In the genomic region with DNA sequence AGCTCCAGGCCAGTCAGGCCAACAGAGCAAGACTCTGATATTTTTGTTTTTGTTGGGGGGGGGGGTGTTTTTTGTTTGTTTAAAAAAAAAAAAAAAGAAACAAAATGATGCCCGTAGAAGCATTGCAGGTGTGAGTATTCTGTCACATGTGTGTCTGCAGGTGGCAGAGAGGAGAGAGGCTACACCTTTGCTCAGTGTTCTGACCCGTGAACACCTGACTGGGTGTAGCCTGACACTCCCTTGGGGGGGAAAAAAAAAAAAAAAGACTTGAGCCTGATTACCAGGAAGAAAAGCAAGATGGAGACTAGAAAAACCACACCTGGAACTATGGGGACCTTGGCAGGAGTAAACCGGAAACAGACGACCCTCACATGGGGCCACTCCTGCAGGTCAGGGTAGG, we compare ENCODE assay signal across 18 mouse cellular contexts.
"Had no signal": no experiment of that assay in that cellular context is flagged by ENCODE, and none has a peak within 500 bp of the region (broad histone marks: within the 10 kb centered on the region; RNA-seq: fewer than 3 reads in every experiment).

No protein-coding gene starts in this region.

- H3K4me2 ChIP-seq: lung, embryonic 14.5 days; midbrain, embryonic 13.5 days; midbrain, embryonic 15.5 days; neural tube, embryonic 13.5 days; neural tube, embryonic 15.5 days had no signal

- H3K27me3 ChIP-seq: midbrain, embryonic 15.5 days; neural tube, embryonic 13.5 days; neural tube, embryonic 15.5 days had no signal

- H3K9me3 ChIP-seq: midbrain, embryonic 10.5 days; midbrain, embryonic 13.5 days; midbrain, embryonic 15.5 days; neural tube, embryonic 13.5 days; neural tube, embryonic 15.5 days had no signal

- H3K36me3 ChIP-seq: midbrain, embryonic 10.5 days; midbrain, embryonic 13.5 days; midbrain, embryonic 15.5 days; neural tube, embryonic 13.5 days; neural tube, embryonic 15.5 days had no signal

- H3K9ac ChIP-seq: lung, embryonic 14.5 days; midbrain, embryonic 13.5 days; midbrain, embryonic 15.5 days; neural tube, embryonic 13.5 days; neural tube, embryonic 15.5 days had no signal

- H3K27ac ChIP-seq: midbrain, embryonic 13.5 days; midbrain, embryonic 15.5 days; neural tube, embryonic 13.5 days; neural tube, embryonic 15.5 days had no signal

- DNase-seq: lung, adult 18-20 months; lung, embryonic 14.5 days; lung, postnatal 10 days; lung, postnatal 4 days; retina, postnatal 1 day; right cerebral cortex, adult 18-20 months; right cerebral cortex, postnatal 25 days; right cerebral cortex, postnatal 4 days; spleen, adult 18-20 months; thymus, adult 18-20 months; thymus, postnatal 14 days; thymus, postnatal 36 days had no signal

- H3K4me3 ChIP-seq: midbrain, embryonic 10.5 days; midbrain, embryonic 13.5 days; midbrain, embryonic 15.5 days; myocyte; neural tube, embryonic 13.5 days; neural tube, embryonic 15.5 days had no signal

- ATAC-seq: midbrain, embryonic 13.5 days; midbrain, embryonic 15.5 days had no signal
